Mouse (Mus musculus) kidney, postnatal 4 days (tissue): ENCODE measurements around the gene Znhit3.

Experiments
- DNase-seq, 2 experiments: peaks; one replicate each; pipeline ENCODE4 v3.0.0; 2021; ENCODE audit warnings: mixed read lengths in 2 of 2

Znhit3 gene

GRCm38 (mm10) chr11:84873042-84873833 is 42.9 kb downstream of the Znhit3 start:
- no peak for DNase-seq

DNA sequence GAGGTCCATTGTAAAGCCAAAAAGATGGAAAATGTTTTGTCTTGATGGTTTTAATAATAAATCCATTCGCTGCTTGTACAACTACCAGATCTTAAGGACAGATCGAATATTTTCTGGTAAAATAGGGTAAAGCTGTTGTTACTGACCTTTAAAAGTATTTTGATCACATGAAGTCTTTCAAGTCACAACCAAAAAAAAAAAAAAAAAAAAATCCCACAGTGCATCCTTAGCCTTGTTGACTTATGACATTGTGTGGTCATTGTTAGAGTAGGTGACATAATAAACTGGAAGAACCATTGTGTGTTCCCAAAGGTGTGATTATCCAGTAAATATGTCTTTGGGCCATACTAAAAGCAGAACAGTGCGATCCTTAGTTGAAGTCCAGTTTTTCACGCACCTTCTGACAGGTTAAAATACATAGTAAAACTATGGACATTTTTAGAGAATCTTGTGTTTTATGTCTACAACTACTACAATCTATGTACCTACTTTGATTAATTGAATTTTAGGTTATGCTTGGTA is 44.6 kb downstream of the Znhit3 start:
- no peak for DNase-seq

- no peak for DNase-seq
These were observed 45.1 kb downstream of the Znhit3 start for GRCm38 (mm10) chr11:84871046-84871445.

GRCm38 (mm10) chr11:84870337-84871043 is 45.7 kb downstream of the Znhit3 start, which contains the start of gene Ggnbp2:
Gene Ggnbp2 (minus strand): TSS chr11:84870817.
- peak; percentile 93 to 96 for DNase-seq

DNA sequence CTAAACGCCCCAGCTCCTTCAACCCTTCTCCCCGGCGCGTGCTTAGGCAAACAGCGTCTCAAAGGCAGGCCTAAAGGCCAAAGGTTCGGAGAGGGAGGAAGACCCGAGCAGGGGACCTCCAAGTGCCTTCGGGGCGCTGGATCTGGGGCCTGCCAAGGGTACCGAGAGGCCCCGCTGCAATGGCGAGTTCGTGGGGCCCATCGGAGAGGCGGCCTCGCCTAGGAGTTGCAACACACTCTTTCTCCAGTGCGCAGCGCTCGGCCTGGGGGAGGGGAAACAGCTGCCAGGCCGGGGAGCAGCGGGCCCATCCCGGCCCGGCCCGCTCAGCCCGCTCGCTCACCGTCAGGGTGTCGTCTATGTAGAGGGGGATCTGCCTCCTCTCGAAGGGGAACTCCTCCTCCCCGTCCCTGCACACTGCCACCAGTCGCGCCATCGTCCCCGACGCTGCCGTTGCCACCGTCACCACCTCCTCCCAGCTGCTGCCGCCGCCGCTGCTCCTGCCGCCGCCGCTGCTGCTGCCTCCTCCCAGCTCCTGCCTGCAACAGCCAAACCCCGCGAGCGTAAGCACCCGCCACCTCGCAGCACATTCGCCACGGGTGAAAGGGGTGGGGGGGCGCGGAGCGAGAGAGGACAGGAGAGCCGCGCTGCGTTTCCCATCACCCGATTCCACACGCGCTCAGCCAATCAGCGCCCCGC is 46.5 kb downstream of the Znhit3 start:
- peak; percentile 98 to 99 for DNase-seq

GRCm38 (mm10) chr11:84868786-84869259 is 47.3 kb downstream of the Znhit3 start:
- DNase-seq: no peak

GRCm38 (mm10) chr11:84867586-84867985 is 48.6 kb downstream of the Znhit3 start:
- DNase-seq: no peak

GRCm38 (mm10) chr11:84865268-84865667 is 50.9 kb downstream of the Znhit3 start:
- no peak for DNase-seq
